Mouse (Mus musculus) inflammation-experienced regulatory T-cells, adult 6 months (primary cell): ENCODE data around the gene March8. TPM values are rescaled to one million over a fixed set of nuclear protein-coding genes. Genes with fewer than 3 reads are reported as not detected.

Experiments used
- ATAC-seq: one replicate; pipeline ENCODE4 v1.8.0; 2017
- polyA plus RNA-seq, 3 experiments: library from polyadenylated mRNA; unstranded; fragments of 100-300 nt; shearing (Covaris generic); gene quantifications; one replicate each; pipeline ENCODE4 v1.2.1; 2017

The March8 gene
- polyA plus RNA-seq, 3 experiments from 2014 or later, result 0.56 TPM; not detected in 2

DNA sequence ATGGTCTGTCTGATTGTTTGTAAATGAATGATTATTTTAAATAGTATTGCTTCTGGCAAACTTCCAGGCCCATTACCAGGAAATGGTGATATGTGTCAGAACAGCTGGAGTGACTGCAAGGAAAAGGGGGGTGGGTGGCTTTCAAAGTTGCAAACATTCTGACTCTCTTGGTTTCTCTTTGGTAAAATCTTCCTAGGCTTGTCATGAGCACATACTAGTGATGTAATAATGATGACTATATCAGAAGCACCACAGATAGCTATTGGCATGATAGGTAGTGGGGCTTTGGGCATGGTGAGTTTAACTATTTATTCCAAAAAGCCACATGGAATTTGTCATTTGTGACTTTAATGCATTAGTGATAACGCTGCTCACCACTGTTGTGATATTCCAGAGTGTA, 36.3 kb downstream of the March8 start:
- no peak for ATAC-seq

DNA sequence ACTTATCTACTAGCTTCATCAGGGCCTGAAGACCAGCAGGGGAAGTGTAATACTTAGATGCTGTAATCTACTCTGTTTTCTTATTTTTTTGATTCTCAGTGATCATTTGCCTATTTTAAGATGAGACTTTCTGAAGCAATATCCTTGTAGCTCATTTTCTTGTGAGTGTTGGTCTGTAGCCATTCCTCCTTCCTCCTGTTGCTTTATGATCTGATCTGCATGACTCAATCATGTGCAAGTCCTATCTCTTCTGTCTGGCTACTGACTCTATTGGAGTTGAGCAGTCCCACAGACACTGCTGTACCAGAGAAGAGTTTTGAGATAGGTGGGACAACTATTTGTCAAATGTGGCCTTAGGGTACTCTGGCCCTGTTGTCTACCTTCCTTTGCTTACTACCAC, 36.8 kb downstream of the March8 start:
- ATAC-seq, result no peak

DNA sequence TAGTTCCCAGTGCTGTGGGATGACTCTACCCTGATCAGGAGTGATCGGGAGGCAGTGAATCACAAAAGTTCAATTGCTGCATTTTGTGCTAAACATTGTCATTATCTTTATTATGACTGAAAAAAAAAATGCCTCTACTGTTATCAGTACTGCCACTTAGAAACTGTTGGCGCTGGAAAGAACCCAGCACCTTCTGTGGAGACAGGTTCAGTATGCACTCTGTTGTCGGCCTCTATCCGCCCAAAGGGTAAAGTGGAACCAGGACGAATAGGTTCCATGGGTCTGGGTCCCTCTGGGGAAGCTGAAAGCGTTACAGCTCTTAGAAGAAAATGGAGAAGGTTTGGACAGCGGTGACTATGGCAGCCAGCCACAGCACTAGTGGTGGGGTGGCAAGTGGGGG, 41.1 kb downstream of the March8 start:
- ATAC-seq, result no peak

DNA sequence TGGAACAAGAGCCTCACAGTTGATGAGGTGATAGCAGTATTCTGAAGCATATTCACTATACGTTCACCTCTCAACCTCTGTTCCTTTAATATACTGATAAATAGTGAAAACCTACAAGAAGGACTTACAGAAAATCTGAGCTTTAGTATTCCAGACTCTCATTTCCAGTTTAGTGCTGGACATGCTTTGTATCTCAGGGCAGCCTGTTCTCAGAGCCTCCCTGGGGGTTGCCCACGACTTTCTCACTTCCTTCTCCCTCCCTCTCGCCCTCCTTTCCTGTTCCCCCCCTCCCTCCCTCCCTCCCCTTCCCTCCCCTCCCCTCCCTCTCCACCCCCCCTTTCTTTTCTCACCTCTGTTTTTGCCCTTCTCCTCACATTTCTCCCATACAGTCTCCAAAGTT, 42.3 kb downstream of the March8 start:
- no peak for ATAC-seq

DNA sequence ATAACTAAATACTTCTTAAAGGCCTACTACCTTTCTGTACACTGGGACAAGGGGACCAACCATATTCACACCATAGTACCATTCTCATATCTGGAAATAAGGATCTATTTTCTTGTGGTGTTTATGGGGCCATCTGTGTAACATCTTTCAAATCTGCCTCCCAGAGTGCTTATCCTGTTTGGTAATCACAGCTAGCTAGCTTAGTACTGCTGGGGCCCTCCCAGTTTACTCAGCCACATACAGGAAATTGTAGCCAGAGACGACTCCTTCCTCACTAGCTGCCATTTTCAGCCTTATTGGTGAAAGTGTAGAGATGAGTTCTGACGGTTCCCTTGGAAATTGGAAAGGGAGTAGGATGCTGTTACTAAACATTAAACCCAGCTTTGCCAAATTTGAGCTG, 43.8 kb downstream of the March8 start:
- no peak for ATAC-seq

DNA sequence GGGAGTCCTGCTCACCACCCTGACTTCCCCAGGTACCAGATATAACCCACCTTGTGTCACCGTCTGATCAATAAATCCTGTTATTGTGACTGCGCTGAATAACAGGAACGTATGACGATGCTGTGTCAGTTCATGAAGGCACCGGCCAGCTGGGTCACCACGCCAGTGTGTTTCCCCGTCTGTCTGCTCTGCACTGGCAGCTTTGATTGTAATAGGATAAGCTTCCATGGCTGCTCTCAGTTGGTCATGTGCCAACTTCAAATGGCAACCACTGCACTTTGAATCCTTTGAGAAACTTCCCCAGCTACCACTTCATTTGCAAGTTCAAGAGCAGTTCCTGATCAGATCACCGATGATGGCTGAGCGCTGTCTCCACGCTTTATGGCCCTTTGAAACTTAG, 45.8 kb downstream of the March8 start:
- no peak for ATAC-seq

DNA sequence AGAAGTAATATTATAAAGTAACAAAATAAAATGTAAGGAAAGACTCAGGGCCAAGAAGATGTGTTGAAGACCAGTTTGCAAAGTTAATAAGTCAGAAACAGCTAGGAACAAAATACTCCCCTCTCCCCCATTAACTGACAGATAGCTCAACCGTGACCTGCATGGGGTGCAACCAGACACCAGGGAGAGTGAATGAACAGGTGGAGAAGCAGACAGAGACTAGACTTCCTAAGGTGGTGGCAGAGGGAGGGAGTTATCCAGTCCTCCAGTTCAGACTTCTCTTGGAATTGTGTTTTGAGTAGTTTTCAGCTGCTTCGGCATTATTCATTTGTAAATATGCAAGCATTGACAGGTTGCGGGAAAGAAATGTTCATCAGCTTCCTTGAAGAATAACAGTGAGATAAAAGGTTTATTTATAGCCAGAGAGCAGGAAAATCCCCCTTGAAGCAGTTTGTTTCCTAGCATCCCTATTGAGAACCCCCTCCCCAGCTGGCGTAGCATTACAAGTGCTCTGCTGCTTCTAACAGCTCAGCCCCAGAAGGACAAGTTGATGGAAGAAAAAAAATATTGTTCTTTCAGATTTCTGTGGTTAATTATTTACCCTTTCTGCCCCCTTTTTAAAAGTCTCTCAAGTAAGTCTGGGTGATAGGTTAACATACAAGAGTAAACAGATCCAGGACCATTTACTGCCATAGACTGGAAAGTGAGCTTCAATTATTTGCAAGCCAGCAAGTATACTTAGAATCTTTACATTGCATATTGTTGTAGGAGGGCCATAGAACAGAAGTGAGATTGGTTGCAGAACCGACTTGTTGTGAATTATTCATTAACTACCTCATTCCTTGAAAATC, 47.6 kb downstream of the March8 start:
- ATAC-seq, result no peak

DNA sequence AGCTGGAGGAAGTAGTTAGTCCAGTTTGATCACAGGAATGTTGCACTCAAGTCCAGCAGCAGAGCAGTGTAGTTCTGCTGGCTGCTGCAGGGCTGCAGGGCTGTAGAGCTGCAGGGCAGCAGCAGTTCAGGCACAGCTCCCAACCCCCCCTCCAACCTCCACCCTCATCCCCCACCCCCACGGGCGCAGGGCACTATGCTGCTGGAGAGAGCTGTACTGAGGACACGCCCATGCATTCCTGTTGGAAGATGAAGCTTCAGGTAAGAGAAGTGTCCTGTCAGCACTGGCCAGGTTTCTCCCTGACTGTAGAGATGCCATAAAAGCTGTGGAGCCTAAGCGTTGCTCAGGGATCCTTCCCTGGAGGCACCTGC, 48.2 kb downstream of the March8 start:
- ATAC-seq, result no peak

DNA sequence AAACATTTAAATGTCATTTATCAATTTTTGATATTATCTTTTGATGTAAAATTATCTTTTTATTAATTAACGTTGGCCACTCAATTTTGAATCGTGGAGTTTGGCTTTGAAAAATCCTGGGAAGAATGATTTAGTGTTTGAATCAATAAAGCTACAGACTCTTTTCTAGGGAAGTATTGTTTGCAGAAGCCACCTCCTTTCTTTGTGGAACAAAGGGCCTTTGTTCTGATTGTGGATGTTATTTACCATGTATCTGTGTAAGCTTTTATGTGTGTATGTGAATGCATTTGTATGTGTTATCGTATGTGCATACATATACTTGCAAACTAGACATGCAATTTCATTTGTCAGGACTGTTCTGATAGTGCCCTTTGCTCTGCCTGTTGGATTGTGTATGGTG, 48.7 kb downstream of the March8 start:
- no peak for ATAC-seq

DNA sequence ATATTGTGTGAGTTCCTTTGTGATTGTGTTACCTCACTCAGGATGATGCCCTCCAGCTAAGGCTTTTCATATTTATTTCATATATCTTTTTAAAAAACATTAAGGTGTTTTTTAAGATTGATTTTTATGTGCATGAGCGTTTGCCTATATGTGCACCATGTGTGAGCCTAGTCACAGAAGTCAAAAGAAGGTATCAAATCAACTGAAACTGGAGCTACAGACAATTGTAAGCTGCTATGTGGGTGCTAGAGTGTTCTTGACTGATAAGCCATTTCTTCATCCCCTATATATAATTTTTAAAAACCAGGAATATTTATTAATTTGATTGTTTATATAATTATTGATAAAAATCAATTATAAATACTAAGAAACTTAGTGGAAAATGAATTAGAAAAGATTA, 50.2 kb downstream of the March8 start:
- no peak for ATAC-seq

DNA sequence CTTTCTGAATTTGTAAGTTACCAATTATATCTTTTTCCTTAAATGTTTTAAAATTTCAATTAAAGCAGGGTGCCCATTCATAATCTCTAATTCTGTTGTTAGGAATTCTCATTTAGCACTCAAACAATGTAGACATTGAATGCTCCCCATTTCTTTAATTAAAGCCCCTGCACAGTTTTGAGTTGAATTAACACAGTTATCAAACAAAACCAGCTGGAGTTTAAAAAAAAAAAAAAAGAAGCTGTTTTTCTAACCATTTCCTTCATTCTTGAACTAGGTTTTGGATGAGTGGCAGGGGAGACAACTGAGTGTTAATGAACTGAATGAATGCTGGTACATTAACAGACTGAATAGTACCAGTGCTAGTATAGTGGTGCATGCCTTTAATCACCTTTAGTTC, 51.7 kb downstream of the March8 start:
- no peak for ATAC-seq

DNA sequence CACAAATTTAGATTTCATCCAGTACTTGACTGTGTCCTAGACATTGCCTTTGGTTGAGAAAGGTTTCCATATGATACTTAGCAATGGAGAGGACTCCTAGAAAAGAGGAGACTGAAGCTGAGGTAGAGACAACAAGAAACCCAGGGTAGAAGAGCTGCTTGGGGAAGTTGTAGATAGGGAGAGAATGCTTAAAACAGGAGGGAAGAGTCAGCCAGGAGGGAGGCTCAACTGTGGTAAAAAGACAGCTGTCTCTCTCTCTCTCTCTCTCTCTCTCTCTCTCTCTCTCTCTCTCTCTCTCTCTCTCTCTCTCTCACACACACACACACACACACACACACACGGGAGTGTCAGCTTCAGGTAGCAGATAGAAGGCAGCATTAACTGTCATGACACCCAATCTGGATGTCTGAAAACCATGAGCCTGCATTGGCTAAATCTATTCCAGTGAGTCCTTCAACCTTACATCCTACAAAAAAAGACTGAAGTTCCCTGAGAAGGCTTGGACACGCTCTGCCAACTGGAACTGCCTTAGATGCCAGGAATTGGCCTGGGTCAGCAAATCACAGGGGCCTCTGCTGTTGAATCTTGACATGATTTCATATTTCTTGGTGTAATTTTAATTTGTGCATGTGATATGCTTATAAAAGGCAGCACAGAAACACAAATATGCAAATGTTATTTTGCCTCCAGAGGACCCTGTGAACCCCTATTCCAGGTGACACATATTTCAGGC, 57.3 kb downstream of the March8 start:
- ATAC-seq, result no peak

DNA sequence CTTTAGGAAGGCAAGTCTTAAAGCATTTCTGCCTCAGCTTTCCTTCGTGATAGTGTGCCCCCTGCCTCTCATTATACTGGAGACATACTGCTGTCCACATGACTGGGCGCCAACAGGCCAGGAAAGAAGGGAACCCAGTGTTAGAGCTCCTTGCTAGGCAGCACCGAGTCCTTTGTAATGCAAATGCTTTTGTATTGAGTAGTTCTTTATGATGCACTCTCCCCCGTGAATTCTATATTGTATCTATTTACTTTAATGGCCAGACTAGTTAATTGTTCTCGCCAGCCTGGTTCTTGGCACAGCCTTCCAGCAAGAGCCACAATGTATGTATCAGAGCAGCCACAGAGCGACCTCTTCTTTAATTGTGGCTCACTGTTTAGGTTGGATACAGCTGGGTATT, 59.8 kb downstream of the March8 start:
- no peak for ATAC-seq

DNA sequence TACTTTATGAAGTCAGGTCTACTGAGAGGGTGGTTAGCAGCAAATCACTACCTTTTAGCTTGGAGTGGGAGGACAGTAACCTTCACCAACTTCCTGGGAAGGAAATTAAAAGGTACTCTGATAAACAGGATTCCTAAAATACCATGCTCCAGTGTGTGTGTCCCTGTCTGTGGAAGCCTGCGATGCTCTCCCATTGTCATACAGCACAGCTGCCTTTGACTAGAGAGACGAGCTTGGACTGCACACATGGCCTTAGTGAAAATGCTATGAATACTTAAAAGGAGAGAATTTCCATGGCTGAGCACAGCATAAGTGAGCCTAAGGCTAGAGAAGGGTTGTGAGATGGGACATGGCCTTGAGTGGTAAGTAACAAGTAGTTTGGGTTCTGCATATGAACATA, 60.3 kb downstream of the March8 start:
- no peak for ATAC-seq

DNA sequence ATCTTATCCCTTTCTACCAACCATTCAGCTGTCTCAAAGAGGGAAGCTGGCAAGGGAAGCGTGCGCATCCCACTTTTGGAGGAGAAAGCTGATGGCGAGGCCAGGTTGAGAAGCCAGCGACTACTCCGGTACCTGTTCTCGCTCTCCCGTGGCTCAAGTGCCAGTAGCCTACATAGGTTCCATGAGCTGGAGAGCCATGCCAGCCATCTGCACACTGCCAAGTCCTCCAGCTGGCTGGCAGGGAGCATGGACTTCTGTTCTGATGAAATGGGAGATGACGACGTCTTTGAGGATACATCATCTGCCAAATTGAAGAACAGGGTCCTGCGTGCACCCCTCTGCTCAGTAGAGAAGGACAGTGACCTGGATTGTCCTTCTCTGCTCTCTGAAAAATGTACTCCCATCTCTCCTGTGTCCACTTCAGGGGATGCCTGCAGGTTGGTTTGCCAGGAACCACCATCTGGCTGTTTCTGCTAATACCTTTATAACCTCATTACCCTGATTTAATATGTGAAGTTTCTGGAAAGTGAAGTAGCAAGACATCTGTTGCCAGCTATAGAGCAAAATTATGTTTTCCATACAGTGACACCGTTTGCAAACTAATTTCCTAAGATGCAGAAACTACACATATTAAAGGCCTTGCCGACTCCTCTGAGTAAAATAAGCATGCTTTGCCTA, 64.1 kb downstream of the March8 start:
- ATAC-seq, result no peak

DNA sequence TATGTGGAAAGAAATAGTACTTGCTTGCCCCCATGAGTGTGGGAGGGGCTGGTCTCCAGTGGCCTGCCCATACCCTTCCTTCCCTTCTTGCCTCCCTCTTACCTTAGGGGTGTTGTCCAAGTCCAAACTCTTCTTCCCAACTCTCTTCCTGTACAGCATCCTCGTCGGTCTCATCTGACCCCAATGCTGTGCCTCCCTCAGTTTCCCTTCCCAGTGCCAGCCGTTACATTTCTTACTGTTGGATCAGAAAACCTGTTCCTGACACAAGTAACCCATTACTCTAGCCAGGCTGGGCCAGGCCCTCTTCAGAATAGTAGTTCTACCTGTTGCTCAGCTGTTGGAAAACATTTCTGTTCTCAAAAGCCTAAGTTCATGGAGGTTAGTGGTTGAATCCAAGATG, 64.6 kb downstream of the March8 start:
- no peak for ATAC-seq

DNA sequence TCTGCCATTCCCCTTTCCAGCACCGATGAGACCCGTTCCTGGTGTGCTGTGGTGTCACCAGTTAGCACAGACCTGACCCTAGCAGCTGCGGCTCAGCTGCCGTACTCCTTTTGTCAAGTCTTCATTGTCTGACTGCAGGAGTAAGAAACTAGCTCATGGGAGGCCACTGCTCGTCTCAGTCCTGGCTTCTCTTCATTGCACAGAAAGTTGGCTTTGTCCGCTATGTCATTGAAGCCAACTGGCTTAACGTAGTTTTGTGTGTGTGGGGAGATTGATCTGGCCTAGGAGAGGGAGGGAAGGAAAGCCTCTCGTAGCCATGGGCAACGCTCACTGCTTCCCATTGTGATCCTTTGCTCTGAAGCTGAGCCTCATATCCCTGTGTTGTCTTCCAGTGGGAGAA, 67.4 kb downstream of the March8 start:
- ATAC-seq, result no peak

DNA sequence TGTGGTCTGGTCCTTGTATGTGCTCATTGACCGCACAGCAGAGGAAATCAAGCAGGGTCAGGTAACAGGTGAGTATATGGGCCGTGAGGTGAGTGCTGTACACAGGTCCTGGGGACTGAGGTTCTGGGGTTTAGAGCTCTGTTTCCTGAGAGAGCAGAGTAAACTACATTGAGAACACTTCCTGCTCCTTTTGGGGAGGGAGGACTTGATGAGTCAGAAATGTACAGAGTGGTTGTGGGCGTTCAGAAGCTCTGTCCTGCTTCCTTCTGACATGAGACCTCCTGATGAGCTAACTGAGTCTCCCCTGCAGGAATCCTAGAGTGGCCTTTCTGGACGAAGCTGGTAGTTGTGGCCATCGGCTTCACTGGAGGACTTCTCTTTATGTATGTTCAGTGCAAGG, 67.9 kb downstream of the March8 start:
- no peak for ATAC-seq

DNA sequence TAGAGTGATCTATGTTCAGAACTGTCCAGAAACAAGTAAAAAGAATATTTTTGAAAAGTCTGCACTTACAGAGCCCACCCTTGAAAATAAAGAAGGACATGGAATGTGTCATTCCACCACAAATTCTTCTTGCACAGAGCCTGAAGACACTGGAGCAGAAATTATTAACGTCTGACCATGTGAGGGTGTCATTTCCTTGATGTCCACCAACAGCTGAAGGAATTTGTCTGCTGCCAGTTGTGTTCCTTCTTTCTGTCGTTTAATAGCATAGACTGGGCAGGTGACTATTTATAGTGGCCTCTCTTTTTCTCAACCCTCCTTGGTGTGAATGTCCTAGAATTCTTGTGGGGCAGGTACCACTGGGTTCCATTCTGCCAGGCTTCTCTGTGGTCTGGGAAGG, 68.3 kb downstream of the March8 start:
- no peak for ATAC-seq

DNA sequence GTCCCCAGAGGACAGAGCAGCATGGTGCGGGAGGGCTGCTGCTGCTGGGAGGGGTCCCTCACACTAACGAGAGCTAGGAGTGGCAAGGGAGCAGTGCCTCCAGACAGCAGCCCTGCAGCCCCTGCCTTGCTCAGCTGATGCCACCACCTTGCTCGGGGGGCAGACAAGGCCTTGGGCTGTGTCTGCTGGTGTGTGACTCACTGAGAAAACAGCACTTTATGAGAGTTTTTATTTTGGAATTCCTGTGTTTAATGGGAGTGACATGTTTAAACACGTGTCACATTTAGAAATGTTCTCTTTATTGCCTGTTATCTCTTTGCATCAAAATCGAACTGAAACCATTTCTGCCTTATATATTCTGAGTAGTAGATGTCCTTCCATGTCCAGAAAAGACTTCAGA, 68.9 kb downstream of the March8 start:
- ATAC-seq, result no peak

DNA sequence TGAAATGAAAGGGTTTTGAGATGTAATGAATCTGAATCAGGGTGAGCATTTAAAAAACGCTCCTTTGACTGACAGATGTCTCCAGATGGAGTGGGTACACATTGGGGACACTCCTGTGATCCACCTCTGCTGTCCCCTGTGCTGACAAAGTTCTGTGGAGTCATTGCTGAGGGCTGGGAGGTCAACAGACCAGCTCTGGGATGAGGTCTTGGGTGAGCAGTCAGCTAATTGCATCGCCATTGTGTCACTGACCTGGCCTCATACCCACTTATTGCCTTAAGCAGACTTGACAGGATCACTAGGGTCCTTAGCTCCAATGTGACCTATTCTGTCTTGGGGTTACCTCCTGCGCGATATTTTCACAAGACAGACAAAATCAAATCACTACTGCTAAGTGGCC, 69.4 kb downstream of the March8 start:
- no peak for ATAC-seq

DNA sequence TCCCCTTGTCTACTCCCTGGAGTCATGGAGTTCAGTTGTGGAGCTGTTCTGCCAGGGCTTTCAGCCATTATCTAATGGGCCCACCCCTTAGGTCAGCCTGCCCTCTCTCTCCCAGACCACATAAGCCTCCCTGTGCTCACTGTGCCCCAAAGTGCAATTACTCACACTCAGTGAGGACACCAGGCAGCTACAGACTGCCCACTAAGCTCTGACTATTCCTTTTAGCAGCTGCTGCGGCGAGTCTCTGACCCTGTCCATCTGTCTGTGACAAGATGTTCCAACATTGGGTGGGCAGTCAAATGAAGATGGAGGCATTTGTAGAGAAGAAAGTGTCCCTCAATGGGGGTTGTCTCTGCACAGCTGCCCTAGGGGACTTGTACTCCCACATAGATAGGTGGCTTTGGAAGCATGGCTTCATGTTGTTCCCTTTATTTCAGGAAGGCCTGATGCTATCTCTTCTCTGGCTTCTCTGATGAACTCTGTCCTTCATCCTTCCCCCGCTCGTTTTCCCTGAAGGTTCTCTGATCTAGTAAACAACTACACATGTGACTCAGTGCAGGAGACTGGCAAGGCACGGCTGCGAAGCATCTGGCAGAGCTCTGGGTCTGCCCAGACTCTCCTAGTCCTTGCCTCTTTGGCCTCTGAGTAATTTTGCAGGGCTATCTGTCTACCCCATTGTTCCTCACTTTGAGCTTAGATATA, 70.3 kb downstream of the March8 start:
- no peak for ATAC-seq

DNA sequence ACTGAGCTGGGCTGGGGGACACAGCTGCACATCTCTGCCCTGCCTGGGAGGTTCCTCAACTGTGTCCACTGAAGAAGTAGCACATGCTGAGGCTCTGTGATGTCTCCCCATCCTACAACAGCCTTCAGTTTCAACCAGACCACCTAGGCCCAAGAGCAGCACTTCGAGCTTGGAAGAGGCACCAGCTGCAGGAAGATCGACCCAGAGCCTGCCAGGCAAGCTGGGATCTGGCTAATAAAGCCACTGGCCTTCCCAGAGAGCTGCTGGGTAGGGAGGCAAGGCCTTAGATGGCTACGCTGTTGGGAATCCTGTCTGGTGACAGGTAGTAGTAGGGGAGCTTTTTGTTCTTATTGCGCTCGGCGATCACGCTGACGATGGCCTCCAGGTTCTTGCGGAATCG, 72.6 kb downstream of the March8 start:
- no peak for ATAC-seq
